Mouse (Mus musculus): Measurements from ENCODE around the gene Atg10.

DNA sequence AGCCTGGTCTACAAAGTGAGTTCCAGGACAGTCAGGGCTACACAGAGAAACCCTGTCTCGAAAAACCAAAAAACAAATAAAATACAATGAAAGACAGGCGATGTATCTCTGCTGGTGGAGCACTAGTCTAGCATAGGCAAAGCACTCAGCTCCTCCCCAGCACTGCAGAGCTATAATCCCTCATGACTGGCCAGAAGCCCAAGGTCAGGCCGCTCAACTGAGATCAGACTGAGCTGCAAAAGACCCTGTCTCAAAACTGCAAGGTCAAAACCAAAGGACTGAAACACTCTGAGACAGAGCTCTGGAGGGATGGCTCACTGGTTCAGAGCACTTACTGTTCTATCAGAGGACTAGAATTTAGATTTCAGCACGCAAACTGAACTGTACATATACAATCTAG, 65.8 kb downstream of the Atg10 start:
- no peak for TF ChIP-seq CHD2 (IDR thresholded peaks at IDR 0.05; ENCODE audit: low read depth, low read length)
- no peak for TF ChIP-seq MAFK (IDR thresholded peaks at IDR 0.05; ENCODE audit: insufficient read depth, low read depth, low read length)
- TF ChIP-seq ZNF384 (IDR thresholded peaks at IDR 0.05; ENCODE audit: low read depth, low read length): no peak
- TF ChIP-seq HCFC1 (IDR thresholded peaks at IDR 0.05; ENCODE audit: borderline replicate concordance, insufficient read depth, low read length): no peak

Data from ES-E14 (cell line).